Mouse (Mus musculus): ENCODE results near the gene Rnf208.

Rnf208 gene

DNA sequence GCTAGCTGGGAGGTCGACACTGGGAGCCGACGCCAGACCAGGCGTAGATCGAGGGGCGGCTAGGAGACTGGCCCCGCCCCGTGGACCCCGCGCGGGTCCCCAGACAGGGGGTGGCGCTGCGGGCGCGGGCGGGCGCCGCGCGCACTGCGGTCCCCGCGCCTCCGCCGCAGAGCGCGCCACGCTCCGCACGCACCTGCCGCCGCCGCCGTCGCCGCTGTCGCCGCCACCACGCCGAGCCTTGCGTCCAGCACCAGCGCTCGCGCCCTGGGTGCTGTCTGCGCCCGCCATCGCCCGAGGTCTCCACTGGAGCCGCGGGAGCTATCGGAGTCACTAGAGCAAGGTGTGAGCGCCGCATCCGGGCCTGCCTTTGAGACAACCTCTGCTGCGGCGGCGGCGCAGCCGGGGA, at the start of gene Rnf208, which contains the start of gene Cysrt1:
Gene Rnf208, plus strand, starts transcription at position 155 of the 406 bp plus-strand sequence.
Gene Cysrt1, minus strand, starts transcription at position 352 of the 406 bp plus-strand sequence.
- DNase-seq: peak; percentile 50

DNA sequence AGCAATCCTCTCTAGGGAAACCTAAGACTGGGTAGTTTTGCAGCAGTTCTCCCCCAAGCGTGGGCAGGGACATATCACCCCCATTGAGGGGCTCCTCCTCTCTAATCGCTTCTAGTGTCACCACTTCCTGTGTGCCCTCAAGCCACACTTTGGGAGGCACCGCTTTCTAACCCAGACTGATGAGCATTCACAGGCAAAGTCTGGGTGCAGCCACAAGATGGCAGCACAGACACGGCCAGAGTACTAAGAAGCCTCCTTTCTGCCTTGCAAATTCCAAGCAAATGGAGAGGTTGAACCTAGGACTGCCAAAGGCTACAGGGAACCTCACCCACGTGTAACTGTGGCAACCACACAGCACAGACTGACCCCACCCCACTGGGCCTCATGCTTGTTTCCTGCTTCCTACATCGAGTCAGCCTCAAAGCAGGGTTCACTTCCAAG, 48.7 kb upstream of the Rnf208 start:
- peak; percentile 86 for DNase-seq

- DNase-seq: no peak
These were observed 48.0 kb upstream of the Rnf208 start for GRCm38 (mm10) chr2:25194006-25194405.

DNA sequence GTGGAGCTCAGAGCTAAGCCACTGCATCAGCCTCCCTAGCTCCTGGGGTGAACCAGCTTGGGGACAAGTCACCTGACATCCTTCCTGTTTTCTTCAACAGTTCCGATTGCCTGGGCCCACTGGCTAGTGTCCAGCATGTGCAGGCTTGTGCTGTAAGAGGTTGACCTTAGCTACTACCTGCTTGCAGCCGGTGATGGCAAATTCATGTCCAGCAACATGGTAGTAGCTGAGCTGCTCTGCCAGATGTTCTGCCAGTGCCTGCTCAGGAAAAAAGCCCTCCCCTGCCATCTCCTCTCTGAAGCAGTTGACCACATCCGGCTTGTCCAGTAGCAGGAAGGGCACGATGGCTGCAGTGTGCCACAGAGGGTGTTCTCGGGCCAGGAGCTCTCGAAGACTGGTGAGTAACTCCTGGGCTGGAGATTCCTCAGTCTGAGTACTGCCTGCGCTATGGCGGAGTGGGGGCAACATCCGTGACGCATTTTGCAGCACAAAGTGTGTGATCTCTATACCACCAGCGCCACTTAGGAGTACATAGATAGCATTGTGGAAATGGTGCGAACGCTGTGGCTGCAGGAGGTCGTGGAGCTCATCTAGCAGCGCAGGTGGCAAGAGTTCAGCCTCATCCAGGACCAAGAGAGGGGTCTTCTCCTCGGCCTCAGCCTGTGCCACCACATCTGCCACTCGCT, 47.4 kb upstream of the Rnf208 start:
- DNase-seq: peak; percentile 48

DNA sequence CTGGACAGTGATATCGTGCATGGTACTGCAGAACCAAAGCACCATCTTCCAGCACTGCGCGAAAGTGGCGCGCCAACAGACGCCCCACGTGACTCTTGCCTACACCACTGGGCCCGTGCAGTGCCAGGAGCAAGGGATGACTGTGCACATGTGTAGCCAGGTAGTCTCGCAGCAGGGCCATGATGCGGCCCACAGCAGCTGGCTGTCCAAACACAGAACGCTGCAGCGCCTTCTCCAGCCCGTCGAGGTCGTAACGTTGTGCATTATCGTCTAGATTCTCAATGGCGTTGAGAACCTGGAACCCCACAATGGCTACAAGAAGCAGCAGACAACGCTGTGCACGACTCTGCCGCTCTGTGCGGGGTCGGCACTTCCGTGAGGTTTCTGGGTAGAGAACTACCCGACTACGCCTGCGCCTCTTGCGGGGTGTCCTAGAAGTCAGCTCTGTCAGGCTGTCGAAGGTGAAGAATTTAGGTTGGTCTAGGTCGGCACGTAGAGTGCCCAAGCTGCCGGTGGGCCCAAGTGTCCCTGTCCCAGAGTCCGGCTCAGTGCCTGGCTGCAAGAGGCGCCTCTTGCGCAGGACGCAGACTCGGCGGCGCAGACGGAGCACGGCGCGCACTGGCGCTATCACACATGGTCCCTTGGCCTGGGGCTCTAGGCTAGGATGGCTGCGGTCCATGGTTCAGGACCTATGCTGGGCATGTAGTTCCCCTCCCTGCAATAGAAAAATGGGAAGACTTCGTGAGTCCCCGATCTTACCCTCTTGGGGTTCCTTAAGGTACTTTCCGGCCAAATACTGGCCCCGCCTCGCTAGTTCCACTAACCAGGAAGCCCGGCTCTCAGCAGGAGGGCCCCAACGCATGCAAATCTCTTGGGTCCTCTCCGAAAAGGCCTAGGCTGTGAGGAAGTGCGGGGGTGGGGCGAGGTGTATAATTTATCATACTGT, 46.6 kb upstream of the Rnf208 start:
- peak; percentile 75 for DNase-seq

GRCm38 (mm10) chr2:25196172-25196954, 45.7 kb upstream of the Rnf208 start, which contains the start of gene Tor4a:
Gene Tor4a, minus strand, starts transcription at chr2:25196886.
- peak; percentile 81 for DNase-seq

DNA sequence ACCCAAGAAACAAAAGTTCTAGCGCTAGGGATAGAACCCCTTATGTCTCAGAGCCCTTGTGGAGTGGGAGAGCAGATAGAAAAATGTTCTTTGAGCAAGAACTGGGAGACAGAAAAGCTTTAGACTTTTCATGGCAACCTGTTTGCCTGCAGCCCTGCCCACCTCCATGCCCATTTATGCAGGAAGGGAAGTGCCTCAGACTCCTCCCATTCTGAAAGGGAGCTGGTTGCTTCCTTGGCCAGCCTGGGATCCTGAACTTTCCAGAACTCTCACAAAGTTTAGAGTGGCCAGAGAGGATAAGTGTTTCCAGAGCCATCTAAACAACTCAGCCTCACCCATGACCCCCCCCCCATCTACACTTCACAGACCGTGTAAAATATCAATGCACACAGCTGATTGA, 44.9 kb upstream of the Rnf208 start:
- DNase-seq: no peak

DNA sequence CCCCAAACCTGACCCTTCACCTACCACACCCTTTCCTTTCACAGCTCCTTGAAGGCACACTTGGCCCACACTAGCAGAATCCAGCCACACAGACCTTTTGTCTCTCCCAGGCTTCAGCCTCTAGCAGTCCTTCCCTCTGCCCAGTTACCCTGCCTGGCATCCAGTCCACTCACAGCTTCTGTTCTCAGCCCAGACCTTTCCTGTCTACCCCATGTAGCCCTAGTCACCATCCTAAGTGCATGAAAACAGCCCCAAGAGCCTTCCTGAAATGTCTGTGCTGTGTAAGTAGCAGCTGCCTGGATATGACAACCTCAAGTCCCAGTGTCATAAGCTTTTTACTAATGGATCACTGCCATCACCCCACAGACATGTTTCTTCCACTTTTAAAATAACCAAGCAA, 44.1 kb upstream of the Rnf208 start:
- no peak for DNase-seq

DNA sequence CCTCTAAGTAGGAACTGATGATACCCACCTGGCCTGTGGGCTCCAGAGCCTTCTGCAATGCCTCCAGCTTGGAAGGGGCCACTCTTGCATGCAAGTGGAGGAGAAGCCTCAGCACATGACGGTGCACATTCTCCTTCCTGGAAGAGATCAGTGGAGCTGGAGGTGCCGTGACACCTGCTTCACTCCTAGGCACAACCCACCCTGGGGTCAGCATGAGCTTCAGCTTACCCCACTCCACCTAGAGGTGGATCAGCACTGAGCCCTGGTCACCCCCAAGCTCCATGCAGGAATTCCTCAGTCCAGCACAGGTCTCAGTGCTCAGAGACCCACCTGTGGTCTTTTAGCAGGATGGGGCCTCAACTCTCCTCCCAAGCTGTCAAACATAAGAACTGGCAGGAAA, 41.4 kb upstream of the Rnf208 start:
- no peak for DNase-seq

DNA sequence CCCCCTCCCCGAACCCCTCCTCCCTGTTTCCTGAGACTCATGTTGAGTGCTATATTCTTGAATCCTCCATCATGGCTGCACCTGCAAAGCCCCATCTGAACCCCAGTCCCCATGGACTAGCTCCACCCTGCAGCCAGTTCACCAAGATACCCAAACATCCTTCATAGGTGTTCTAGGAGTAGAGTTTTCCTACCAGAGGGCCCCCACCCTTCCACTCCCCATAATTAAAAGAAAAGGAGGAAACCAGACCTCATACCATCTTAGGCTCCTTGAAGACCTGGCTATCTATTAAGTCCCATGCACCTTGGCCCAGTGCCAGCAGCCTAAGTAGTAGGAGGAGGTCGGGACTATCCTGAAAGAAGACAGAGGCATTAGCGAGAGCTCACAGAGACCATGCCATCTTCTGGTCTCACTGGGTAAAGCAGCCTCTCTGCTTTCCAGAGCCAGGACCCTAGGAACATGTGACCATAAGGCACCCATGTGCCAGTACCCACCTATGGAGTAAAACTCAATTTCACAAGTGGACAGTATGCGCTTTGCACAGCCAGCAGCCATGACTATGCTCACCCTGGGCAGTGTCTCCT, 38.3 kb upstream of the Rnf208 start:
- no peak for DNase-seq

- no peak for DNase-seq
These were observed 34.5 kb upstream of the Rnf208 start for GRCm38 (mm10) chr2:25207593-25207992.

DNA sequence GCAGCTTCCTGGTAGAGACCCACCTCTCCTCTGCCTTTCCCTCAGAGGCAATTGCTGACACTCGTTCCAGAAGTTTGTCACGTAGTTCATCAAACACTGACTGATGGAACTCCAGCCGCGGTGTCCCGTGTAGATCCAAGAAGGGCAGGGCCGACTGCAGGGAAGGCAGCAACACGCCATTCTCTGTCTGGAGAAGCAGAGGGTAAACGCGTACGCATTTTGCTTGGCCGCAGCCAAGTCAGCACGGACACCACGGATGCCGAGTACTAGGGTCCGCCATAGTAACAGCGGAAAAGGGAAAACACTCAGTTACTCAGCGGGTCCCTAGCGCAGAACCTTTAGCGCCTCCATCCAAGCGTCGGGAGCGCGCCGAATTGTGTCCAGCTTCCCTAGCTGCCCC, 31.4 kb upstream of the Rnf208 start:
- no peak for DNase-seq

DNA sequence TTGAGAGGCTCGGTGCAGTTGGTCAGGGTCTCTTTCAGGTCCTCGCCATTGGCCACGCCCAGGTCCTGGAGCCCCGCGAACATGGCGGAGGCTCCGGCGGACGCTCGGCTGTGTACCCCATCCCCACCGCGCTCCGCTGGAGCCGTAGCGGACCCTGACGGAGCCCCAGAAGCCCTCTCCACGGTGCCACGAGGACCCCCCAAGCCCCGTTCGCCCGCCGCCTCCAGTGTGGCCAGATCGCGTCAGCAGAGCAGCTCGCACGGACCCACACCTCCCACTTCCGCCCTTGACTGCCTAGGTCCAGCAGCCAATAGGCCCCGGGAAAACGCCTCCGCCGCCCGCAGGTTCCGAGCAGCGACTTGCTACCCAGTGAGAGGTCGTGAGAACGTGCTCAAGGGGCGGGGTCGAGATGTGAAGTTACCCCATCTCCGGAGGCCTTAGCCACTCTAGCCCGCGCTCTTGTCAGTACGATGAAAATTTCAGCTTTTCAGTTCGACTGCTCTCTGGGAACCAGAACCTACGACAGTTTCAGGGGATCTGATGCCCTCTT, 30.9 kb upstream of the Rnf208 start, which contains the start of gene Nelfb:
Gene Nelfb, minus strand, starts transcription at position 369 of the 550 bp plus-strand sequence.
- peak; percentile 93 for DNase-seq

- DNase-seq: no peak
These were observed 28.7 kb upstream of the Rnf208 start for GRCm38 (mm10) chr2:25213266-25213865.

- DNase-seq: no peak
These were observed 27.6 kb upstream of the Rnf208 start, which contains the start of gene Stpg3 for GRCm38 (mm10) chr2:25214444-25214843. Gene Stpg3, minus strand, starts transcription at chr2:25214637.

DNA sequence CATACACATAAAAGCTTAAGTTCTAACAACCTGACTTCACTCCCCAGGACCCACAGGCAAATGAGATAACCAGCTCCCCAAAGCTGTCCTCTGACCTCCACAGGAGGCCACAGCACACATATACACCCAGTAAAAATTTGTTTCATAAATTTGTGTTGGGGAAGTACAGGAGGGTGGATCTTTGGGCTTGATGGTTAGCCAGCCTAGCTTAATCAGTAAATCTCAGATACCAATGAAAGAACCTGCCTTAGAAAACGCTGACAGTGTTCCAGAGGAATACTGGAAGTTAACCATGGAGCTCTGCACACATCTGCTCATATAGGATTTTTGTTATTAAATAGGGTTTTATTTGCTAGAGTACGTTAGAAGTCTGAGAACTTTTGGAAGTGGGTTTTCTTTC, 24.4 kb upstream of the Rnf208 start:
- no peak for DNase-seq

- no peak for DNase-seq
These were observed 23.6 kb upstream of the Rnf208 start, which contains the start of gene Fam166a for GRCm38 (mm10) chr2:25218445-25218844. Gene Fam166a, plus strand, starts transcription at chr2:25218745.

- no peak for DNase-seq
These were observed 20.7 kb upstream of the Rnf208 start for GRCm38 (mm10) chr2:25221331-25221772.

- DNase-seq: peak; percentile 87
These were observed 18.2 kb upstream of the Rnf208 start for GRCm38 (mm10) chr2:25223681-25224491.

DNA sequence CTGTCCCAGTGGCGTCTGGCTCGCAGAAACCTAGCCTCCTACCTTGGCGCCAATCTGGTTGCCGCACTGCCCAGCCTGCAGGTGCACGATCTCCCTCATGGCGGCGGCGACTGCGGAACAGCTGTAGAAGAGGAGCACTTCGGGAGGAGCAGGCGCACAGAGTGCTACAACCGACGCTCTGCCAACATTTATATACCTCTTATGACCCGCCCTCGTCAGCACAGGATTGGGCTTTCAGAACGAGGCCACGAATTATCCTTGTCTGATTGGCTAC, 17.6 kb upstream of the Rnf208 start, which contains the start of gene Tubb4b:
Gene Tubb4b, minus strand, starts transcription at position 211 of the 274 bp plus-strand sequence.
- no peak for DNase-seq

Measured in thymus, postnatal 14 days (tissue).